Mouse (Mus musculus) kidney, adult 2 months (tissue): ENCODE data around the gene Kif1a.

Source experiments
- CTCF ChIP-seq: fragments of 200-500 bp; conservative IDR thresholded peaks from 2 replicates; pipeline ENCODE4 v1.5.1; 2011; ENCODE audit warnings: low read depth, mild to moderate bottlenecking, control low read depth, low read length, moderate library complexity, mixed read lengths; ENCODE audit not compliant: insufficient read depth, insufficient read length
- POLR2A ChIP-seq: fragments of 200-500 bp; IDR thresholded peaks from one replicate; pipeline ENCODE4 v1.6.1; 2011; ENCODE audit warnings: low read depth, low read length, control low read depth

GRCm38 (mm10) chr1:93138534-93138933 lies 36.8 kb upstream of the Kif1a start:
- TF ChIP-seq POLR2A (no peak), CTCF (no peak)
